Mouse (Mus musculus) frontal cortex, adult (tissue): ENCODE data around the gene Krt88.
A peak's percentile ranks its signal among the peaks of the same experiment; 100 is the strongest.

Source experiments
- ATAC-seq: cut with Nextera tagmentation; 2 replicates; pipeline ENCODE4 v1.9.2; 2017; ENCODE audit warnings: mild to moderate bottlenecking, moderate library complexity, mixed read lengths; ENCODE audit not compliant: low TSS enrichment

The Krt88 gene

DNA sequence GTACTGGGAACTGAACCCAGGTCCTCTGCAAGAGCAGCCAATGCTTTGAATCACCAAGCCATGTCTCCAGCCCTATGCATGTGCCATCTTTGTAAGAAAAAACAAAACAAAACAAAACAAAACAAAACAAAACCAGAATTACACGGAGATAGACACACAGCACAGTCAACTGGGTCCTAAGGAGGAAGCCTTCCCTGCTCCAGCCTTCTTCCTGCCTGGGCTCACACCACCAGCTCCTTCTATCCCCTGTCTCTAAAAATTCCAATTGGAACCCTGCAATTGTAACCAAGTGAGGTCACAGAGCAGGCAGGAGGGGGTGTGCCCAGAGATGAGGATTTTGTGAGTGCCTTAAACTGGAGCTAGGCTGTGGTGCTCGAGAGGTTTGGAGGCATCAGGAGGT lies at the start of gene Krt88:
Gene Krt88, plus strand, starts transcription at position 301 of the 400 bp plus-strand sequence.
- ATAC-seq, result no peak

DNA sequence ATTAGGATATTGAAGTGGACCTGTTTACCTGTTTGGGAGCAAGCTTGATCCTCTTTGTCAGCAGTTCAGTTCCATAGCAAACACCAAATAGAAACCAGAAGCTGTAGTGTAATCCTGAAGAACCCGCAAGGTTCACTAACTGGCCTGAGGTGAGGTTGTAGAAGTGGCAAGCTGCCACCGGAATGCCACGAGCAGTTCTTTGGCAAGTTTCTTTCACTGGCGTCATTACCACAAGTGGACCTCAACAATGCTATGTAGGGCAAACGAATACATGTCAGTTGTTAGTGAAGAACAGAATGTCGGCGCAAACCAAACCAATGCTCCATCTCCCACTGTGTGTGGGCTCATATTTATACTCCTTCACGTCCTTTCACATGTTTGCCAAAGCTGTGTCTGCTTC lies 49.3 kb upstream of the Krt88 start:
- no peak for ATAC-seq

DNA sequence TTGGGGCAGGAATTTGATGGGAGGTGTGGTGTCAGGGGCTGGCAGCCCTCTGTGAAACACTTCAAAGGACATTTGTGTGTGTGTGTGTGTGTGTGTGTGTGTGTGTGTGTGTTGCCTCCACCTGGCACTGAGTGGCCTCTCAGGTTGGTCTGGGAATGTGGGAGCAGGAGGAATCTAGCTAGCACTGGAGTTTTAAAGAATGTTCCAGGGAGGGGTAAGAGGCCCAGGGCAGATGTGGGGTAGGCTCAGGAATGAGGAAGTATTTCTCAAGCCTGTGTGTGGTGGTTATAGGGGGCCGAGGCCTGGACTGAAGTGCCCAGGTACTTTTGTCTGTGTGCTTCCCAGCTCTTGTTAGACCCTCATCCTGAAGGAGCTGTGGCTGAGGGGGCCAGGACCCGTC lies 36.8 kb upstream of the Krt88 start, which contains the start of gene Krt7:
Gene Krt7, plus strand, starts transcription at position 269 of the 400 bp plus-strand sequence.
- ATAC-seq, result no peak

DNA sequence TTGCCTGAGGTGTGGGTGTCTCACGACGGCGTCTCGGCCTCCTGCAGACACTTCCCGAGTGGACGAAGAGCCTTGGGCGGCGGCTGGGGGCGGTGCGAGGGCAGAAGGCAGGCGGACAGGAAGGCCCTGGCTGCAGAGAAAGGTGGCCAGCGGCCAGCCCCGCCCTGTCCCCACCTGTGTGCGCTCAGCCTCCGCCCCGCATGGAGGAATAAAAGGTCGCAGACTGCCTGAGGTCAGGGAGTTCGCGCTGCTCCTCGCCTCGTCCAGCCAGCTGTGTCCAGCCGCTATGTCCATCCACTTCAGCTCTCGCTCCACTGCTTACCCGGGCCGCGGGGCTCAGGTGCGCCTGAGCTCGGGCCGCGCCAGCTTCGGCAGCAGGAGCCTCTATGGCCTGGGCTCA lies 35.4 kb upstream of the Krt88 start:
- no peak for ATAC-seq

DNA sequence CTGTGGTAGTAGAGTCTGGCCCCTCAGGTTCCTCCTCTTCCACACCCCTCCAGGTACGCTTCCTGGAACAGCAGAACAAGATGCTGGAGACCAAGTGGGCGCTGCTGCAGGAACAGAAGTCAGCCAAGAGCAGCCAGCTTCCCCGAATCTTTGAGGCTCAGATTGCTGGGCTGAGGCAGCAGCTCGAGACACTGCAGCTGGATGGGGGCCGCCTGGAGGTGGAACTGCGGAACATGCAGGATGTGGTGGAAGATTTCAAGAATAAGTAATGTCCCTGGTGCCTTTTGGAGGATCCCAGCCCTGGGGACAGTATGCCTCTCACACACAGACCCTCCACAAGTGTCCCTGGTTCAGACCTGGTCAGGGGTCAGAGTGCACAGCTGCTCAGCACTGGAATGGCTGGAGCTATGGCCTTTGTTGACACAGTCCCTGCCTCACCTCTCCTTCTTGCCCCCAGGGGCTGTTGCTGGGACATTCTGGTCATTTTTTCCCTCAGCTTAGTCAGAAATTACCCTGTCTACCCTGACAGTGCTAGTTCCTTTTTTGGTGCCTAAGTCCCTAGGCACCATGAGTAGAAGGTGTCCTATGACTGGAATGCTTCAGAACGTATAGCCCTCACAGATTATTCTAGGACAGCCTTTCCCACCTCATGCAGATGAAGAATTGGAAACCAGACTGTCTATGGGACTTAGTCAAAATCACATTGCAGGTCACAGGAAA lies 33.5 kb upstream of the Krt88 start:
- no peak for ATAC-seq

DNA sequence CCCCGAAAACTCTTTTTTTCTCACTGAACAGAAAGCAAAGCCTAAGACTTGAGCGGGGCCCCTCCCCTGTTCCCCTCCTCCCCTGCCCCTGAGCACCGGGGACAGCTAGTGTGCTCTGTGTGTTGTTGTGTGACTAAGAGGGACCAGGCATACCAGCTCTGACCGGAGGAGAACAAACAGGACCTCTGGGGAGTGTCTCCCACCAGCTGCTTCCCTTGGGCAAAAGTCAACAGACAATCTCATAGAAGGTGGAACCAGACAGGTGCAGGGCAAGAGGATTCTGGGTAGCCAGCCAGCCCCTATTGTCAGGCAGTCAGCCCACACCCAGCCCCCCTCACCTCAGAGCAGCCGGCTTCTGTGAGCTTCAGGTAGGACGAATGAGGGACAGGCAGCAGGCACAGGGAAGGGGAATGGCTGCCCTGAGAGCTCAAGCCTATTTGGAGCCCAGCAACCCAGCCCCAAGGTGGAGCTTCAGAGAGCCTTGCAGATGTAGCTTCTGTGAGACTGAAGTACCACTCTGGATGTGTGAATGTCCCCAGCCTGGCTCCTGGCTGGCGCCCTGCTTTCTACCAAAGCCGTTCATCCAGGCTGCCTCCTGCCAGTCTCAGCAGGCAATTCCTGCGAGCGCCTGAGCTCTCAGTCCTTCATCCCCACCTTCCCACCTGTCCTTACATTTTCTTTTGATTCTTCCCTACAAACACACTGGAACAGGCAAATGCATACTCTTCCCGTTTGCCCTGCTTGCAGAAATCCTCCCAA lies 32.6 kb upstream of the Krt88 start:
- ATAC-seq, result no peak

DNA sequence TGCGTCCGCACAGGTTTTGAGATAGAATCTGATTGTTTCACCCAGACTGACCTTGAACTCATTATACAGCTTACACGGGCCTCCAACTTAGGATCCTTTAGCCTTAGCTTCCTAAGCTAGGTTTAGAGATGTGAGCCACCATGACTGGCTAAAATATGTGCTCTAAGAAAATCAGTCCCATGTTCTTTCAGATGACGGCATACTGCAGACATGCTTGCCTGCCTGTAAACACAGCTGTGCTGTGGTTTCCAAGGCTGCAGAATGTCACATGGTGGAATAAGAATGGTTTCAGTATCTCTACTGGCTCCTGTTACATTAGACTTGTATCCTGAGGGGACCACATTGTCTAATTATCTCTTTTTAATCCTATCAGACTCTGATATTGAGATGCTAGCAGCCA lies 28.6 kb upstream of the Krt88 start:
- no peak for ATAC-seq

DNA sequence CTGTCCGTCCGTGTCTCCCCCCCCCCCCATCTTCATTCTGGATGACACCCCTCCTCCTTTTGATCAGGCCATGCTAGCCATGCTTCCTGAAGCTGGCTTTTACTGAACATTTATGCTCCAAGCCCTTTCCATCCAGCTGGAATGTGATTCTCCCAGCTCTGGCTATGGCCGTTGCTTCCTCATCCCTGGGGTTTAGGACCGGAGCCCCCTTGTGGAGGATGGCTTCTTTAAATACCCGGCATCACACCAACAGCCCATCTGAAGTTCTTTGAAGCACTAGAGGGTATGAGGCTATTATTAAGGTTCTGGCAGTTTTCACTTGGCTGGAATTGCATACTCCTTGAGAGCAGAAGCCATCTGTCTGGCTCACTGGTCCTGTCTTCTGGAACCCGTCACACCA lies 26.6 kb upstream of the Krt88 start:
- ATAC-seq, result no peak

DNA sequence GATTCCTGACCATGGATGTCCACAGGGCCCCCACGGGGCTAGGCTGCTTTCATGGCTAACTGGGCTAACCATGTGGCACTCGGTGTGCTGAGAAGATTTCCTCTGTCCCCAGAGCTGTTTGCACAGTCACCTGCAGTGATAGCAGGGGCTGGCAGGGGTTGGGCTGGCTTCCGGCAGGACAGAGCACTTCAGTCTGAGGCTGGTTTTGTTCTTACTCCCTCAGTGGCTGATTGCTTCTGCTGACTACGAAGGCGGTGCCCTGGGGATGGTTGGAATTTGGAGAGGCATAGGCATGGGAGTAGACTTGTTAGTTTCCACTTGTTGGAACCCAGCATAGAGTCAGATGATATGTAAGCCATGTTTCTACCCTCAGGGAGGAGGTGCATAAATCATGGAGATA lies 22.6 kb upstream of the Krt88 start:
- ATAC-seq, result no peak

DNA sequence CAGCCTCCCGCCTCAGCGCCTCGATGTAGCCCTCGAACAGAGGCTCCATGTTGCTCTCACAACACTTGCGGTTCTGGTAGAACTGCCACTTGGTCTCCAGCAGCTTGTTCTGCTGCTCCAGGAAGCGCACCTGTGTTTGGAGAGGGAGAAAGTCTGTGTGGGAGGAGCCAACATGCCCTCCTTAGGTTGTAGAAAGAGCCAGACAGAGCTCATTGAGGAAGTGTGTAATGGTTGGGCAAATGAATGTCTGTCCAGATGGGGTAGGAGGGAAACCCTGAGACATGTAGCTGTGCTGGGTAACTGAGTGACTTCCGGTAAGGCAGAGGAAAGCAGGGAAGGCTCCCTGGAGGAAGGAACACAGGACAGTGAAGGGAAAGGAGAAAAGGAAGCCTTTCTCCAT lies 10.9 kb upstream of the Krt88 start:
- ATAC-seq, result no peak

DNA sequence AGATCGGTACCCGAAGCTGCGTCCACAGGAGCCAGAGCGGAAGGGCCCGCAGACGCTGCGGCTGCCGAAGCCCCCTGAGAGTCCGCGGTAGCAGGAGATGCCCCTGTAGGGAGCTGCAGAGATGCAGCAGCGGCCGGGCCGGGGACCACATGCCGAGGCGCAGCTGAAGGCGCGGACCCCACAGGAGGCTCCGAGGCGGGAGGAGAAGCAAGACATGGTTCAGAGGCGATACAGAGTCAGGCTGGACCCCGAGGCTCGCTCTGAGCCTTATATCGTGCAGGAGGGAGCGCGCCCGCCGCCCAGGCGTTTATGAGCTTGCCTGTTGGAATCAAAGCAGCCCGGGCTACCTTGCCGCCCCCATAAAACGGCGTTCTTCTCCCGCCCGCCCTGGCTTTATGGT lies 9.0 kb upstream of the Krt88 start, which contains the start of gene Krt87:
Gene Krt87, minus strand, starts transcription at position 250 of the 400 bp plus-strand sequence.
- ATAC-seq, result no peak

DNA sequence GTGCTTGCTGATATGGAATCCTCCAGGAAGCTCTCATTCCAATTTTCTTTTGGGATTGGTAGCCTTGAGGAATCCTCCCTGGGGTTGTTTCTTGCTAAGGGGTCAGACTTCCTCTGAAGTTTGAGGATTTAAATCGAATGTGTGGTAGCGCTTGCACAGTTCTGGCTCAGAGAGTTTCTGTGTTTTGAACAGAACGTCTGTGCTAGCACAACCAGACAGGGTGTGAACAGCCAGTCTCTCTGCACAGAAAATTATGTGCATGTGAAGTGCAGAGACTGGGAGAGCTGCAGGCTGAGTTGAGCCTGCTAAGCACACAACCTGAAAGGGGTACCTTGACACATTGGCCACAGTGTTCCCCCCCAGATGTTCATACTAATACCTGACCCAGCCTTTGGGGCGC lies 6.7 kb upstream of the Krt88 start:
- peak; percentile 74 for ATAC-seq

DNA sequence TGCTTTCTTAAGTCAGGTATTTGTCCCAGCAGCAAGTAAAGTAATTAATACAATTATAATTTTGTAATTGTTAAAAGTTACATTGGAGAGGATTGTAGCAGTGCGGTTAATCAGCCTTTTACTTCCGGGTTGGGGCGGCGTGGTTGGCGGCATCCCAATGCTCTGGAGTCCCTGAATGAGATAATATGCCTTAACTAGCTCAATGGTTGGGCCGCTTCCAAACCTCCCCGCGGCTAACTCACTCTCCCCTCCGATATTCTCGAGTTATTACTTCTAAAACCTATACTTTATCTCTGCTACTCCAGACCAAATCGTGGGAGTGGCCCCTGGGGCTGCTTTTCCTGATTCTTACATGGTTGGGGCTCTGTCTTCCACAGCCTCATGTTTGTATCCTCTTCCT lies 972 bp upstream of the Krt88 start:
- ATAC-seq, result no peak

DNA sequence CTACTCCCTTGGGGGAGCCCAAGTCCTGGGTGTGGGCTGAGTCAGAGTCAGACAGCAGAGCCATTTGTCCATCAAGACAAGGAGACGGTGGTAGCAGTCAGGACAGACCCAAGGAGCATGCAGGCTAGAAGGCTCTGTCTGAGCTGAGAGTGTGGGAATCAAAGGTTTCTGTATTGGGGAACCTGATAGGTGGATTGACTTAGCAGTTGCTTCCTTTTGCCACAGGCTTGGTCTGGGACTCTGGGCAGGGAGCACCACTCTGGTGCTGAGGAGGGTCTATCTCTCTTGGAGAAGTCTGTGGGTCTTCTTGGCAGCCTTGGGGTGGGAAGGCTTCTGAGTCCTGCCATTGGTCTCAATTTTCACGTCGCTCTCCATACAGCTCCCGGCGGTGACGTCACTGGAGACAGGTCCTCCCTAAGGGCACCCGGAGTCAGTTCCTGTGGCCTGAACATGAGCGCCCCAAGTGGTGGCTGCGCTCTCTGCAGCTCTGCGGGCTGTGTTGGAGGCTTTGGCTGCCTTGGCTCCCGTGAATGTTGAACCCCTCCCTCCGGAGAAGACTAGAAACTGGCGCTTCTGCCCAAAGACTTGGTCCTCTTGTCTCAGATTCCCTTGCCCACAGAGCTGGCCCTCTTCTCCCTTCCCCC lies 5.7 kb downstream of the Krt88 start:
- ATAC-seq, result peak; percentile 77

DNA sequence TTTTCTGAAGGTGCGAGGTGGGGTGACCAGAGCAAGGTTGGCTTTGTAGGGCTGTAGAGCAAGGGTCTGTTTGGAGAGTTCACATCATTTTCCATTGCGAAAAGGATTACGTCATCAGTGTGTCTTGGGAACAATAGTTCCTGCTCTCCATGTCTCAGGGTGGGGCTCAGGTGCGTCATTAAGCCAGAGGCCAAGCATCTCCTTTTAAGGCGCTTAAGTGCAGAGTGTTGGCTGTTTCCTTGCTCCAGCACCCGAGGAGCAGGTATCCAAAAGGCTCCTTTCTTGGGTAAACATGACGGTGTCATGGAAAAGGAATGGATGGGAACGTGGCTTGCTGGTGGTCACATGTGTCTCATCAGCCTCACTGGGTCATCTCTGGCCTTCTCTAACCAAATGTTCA lies 7.2 kb downstream of the Krt88 start:
- ATAC-seq, result no peak

DNA sequence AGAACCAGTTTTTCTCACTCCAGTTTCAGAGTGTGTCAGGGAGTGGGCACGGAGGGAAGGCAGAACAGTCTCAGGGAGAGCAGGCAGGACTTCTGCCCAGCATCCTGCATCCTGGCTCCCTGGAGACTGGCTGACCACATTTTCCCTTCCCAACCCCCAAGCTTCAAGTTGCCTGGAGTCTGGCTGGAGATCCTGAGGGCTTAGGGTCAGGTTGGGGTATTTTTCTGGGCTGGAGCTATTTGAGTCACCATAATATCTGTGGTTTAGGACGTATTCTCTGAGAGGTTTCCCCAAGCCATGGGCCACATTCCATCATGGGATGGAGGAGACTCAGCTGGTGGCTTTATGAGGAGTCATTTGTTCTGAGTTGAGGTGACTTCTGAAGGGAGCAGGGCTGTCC lies 7.7 kb downstream of the Krt88 start:
- ATAC-seq, result no peak

DNA sequence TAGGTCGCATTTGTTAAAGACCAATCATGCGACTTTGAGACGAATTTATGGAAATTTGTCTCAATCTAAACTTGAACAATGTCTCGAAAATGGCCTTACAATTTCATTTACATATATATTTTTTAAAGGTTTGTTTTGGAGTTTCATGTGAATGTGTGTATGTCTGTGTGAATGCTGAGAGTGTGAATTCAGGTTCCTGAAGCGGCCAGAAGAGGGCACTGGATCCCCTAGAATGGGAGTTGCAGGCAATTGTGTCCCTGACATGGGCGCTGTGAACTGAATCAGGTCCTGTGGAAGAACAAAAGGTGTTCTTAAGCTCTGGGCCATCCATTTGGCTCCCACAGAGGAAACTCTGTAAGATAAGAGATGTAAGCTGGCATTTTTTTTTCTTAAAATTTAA lies 8.3 kb downstream of the Krt88 start:
- no peak for ATAC-seq

DNA sequence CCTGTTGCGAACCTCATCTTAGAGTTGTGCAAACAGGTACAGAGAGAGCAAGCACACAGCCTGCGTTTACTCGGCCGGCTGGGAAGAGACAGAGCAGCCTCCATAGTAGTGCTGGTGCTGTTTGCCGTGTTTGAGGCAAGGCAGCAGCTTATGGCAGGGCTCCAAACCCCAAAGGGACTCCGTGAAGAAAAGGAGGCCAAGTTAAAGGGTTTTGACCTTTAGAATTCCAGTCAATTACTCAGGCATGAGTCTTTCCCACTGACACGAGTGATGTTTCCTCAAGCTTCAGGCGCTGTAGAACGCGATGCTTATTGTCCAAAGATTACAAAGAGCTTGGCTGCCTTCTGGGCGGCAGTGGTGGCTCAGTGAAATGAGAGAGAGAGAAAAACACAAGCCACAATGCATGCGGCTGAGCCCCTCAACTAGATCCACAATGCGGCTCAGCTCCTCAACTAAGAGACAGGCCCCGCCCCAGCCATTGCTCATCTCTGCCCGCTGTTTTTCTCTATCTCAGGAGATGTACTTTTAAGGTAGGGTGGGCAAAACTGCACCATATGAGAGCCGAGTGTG lies 10.9 kb downstream of the Krt88 start:
- no peak for ATAC-seq

DNA sequence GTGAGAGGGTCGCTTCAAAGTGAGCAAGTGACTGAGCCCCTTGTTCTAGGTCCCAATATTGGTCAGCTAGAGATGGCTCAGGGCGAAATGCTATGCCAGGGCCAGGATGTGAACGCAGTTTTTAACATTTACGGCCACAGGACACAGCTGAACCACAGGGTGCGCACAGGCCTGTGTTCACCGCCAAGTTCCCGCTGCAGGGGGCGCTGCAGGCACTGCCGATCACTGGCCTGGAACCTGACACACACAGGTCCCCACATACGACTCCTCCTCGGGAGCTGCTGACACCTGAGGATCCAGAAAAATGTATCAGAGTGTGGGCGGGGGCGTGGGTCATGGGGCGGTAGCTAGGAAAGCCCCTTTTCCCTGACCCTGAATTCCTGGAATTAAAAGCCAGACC lies 11.7 kb downstream of the Krt88 start:
- no peak for ATAC-seq

DNA sequence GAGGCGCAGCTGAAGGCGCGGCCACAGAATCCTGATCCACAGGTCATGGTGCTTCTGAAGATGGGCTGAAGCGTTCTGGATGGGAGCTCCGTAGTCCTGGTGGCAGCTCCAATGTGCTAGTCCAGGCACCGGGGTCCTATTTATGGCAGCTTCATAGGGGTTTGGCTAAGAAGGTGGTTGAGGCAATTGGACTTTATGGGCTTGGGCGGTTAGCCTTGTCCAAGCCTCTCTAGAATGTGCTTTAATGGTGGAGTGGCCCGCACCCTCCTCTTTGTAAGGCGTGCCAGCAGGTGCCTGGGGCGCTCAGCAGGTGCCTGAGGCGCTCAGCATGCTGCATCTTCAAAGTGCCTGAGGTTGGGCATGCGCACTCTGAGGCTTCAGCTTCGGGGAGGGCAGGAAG lies 16.1 kb downstream of the Krt88 start, which contains the start of gene Krt81:
Gene Krt81, minus strand, starts transcription at position 101 of the 400 bp plus-strand sequence.
- ATAC-seq, result no peak

DNA sequence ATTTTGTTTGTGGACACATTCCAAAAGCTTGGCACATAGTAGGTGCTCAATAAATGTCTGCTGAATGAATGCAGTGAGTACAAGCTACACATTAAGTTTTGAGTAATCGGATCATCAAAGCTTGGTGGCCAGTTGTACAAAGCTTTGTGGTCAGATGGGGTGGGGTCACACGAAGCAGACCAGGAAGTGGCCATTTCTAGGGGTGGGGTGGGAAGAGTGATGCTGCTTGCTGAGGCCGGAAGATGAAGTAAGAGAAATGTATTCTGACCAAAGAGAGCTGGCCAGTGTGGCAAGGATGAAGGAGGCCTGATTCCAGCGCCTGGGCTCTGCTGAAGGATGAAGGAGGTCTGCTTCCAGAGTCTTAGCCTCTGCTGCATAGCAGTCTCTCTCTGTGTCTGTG lies 21.5 kb downstream of the Krt88 start:
- ATAC-seq, result no peak

DNA sequence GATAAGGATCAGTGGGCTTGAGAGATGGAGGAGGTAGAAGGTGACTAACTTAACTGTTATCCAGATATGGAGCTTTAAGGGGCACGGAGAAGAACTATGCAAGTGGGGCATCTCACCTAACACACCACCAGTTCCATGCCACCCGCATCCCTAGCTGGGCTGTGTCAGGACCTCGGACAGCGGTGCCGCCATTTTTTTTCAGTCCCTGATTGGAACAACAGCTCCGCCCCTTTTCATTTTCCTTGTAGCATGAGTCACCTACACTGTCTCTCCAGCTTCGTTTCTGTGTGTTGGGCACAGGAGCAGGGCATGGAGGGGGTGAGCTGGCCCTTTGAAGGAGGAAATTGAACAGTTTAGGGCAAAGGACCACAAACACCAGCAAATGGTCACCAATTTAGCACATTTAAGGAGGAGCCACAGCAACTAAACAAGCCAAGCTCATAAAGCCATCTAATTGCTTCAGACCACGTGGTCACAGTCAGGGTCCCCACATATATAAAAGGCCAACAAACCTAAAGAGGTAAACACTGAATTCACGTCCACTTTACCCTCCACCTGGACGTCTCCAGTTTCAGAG lies 25.5 kb downstream of the Krt88 start, which contains the start of gene Krt86:
Gene Krt86, plus strand, starts transcription at position 527 of the 577 bp plus-strand sequence.
- no peak for ATAC-seq
